Mouse (Mus musculus) monocyte, adult 5-6 weeks (primary cell): ENCODE data around the gene Olfr1480. TPM values are rescaled to one million over a fixed set of nuclear protein-coding genes. Genes with fewer than 3 reads are reported as not detected.

Experiments used
- ATAC-seq: fragments of 153-309, 156-312 bp; replicated peaks from 2 replicates; pipeline ENCODE4 v1.8.0; 2017; ENCODE audit warnings: mild to moderate bottlenecking; ENCODE audit not compliant: low TSS enrichment, insufficient number of reproducible peaks, severe bottlenecking, poor library complexity, low FRiP score
- total RNA-seq: library from RNA; stranded (forward); fragments of 200-1000, 200-491, 200-594 nt; gene quantifications from 3 replicates; pipeline ENCODE4 v1.2.3, GENCODE M21; 2017

Gene Olfr1480
- not detected in 3 replicates for total RNA-seq

DNA sequence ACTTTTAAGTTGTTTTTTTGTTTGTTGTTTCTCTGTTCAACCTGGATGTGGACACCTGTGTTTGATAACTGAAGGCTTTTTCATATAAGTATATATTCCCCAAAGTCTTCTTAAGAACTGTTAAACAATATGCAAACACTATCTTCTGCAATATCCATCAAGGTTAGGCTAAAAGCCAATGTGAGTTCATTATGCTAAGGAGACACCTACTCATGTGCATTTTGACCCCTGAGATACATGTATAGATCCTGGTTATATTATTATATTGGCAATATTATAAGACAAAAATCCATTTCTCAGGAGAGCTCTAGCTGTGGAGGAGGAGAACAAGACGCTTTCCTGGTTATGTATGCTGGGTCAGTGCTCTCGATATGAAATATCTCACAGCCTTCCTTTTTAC, at the start of gene Olfr1480:
Olfr1480 (plus strand) TSS at position 301 of the 400 bp plus-strand sequence.
- no peak for ATAC-seq

DNA sequence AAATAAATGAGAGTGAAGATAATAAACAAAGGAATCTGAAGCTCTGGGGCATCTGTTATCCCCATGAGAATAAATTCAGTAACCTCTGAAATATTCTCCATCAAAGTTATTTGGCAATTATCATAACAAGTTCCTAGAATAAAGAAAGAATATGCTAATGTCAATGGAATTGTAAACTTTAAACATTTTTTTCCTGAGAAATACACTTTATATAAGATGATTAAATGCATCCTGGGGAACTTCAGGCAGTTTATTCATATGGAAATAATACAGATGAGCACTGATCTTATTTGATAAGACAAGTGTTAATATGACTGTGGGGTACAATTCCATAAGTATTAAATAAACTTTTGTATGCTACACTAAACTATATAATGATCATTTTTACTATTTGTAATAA, 47.6 kb upstream of the Olfr1480 start, which contains the start of gene Olfr1475:
Olfr1475 (minus strand) TSS at position 101 of the 400 bp plus-strand sequence.
- no peak for ATAC-seq

DNA sequence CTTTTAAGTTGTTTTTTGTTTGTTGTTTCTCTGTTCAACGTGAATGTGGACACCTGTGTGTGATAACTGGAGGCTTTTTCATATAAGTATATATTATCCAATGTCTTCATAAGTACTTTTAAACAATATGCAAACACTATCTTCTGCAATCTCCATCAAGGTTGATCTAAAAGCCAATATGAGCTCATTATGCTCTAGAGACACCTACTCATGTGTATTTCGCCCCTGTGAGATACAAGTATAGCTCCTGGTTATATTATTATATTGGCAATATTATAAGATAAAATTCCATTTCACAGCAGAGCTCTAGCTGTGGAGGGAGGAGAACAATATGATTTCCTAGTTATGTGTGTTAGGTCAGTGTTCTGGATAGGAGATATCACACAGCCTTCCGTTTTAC, 27.5 kb upstream of the Olfr1480 start, which contains the start of gene Olfr1477:
Olfr1477 (plus strand) TSS at position 301 of the 400 bp plus-strand sequence.
- no peak for ATAC-seq

Other genes starting within 250 kb of the Olfr1480 start
- gene Olfr1465, start 212.4 kb upstream of the Olfr1480 start, total RNA-seq: not detected in 3 replicates
- not detected in 3 replicates for gene Olfr1466, start 189.1 kb upstream of the Olfr1480 start, total RNA-seq
- gene Olfr1467, start 165.7 kb upstream of the Olfr1480 start, total RNA-seq: not detected in 3 replicates
- gene Olfr1469, start 120.1 kb upstream of the Olfr1480 start, total RNA-seq: not detected in 3 replicates
- not detected in 3 replicates for gene Olfr1471, start 84.5 kb upstream of the Olfr1480 start, total RNA-seq
- gene Olfr1472, start 71.8 kb upstream of the Olfr1480 start, total RNA-seq: not detected in 3 replicates
- not detected in 3 replicates for gene Olfr1474, start 58.3 kb upstream of the Olfr1480 start, total RNA-seq
- gene Olfr1475, start 47.7 kb upstream of the Olfr1480 start, total RNA-seq: not detected in 3 replicates
- gene Olfr1477, start 27.4 kb upstream of the Olfr1480 start, total RNA-seq: not detected in 3 replicates
- not detected in 3 replicates for gene Olfr1484, start 55.6 kb downstream of the Olfr1480 start, total RNA-seq
- gene Olfr1487, start 89.5 kb downstream of the Olfr1480 start, total RNA-seq: not detected in 3 replicates
- not detected in 3 replicates for gene Olfr1489, start 103.7 kb downstream of the Olfr1480 start, total RNA-seq
- gene Olfr1490, start 123.2 kb downstream of the Olfr1480 start, total RNA-seq: not detected in 3 replicates
- not detected in 3 replicates for gene Olfr1491, start 169.4 kb downstream of the Olfr1480 start, total RNA-seq
- not detected in 3 replicates for gene Olfr1493-ps1, start 195.4 kb downstream of the Olfr1480 start, total RNA-seq
- gene Olfr1494, start 211.8 kb downstream of the Olfr1480 start, total RNA-seq: not detected in 3 replicates
- not detected in 3 replicates for gene Olfr1495, start 236.7 kb downstream of the Olfr1480 start, total RNA-seq
- not detected in 3 replicates for gene Olfr1496, start 250.0 kb downstream of the Olfr1480 start, total RNA-seq